Mouse (Mus musculus): ENCODE measurements around the gene Kif15. TPM values are rescaled to one million over a fixed set of nuclear protein-coding genes. Genes with fewer than 3 reads are reported as not detected.

Kif15 gene
- 63.1 and 81.7 TPM in 2 replicates for total RNA-seq (2023)

GRCm38 (mm10) chr9:122950643-122951475 lies at the start of gene Kif15, which contains the start of gene 1110059G10Rik:
Gene Kif15, plus strand, starts transcription at chr9:122951046.
Gene 1110059G10Rik, minus strand, starts transcription at chr9:122951000.

GRCm38 (mm10) chr9:122922936-122923381 lies 27.9 kb upstream of the Kif15 start, which contains the start of gene Zfp105:
Gene Zfp105, plus strand, starts transcription at chr9:122923072.

GRCm38 (mm10) chr9:123020995-123021631 lies 70.3 kb downstream of the Kif15 start, which contains the start of gene Tmem42:
Gene Tmem42, plus strand, starts transcription at chr9:123021326.

GRCm38 (mm10) chr9:123034426-123034825 lies 83.6 kb downstream of the Kif15 start, which contains the start of gene Tgm4:
Gene Tgm4, plus strand, starts transcription at chr9:123034726.

Other genes starting within 250 kb of the Kif15 start
- not detected in 2 replicates for gene Topaz1, start 203.7 kb upstream of the Kif15 start, total RNA-seq (2023)
- gene Tcaim, start 145.5 kb upstream of the Kif15 start, total RNA-seq (2023) = 4.4 and 8.0 TPM in 2 replicates
- not detected in 2 replicates for gene Gm35549, start 107.0 kb upstream of the Kif15 start, total RNA-seq (2023)
- 84.3 and 121 TPM in 2 replicates for gene Zfp445, start 85.0 kb upstream of the Kif15 start, total RNA-seq (2023)
- gene Zkscan7, start 65.4 kb upstream of the Kif15 start, total RNA-seq (2023) = 0.09 and 0.48 TPM in 2 replicates
- gene Zfp105, start 28.0 kb upstream of the Kif15 start, total RNA-seq (2023) = 0.54 and 0.57 TPM in 2 replicates
- gene 1110059G10Rik, start within 50 bp of the Kif15 start, total RNA-seq (2023) = 23.3 and 23.8 TPM in 2 replicates
- gene Tmem42, start 70.3 kb downstream of the Kif15 start, total RNA-seq (2023) = 3.6 and 10.7 TPM in 2 replicates
- gene Tgm4, start 83.7 kb downstream of the Kif15 start, total RNA-seq (2023) = not detected in 2 replicates
- 99.6 and 119 TPM in 2 replicates for gene Zdhhc3, start 162.2 kb downstream of the Kif15 start, total RNA-seq (2023)
- gene Exosc7, start 162.2 kb downstream of the Kif15 start, total RNA-seq (2023) = 16.4 and 25.8 TPM in 2 replicates
- gene Clec3b, start 199.9 kb downstream of the Kif15 start, total RNA-seq (2023) = not detected in 2 replicates